ENCODE assay signal across 8 mouse cellular contexts in genomic region chr4:138325466-138326076, GRCm38 (mm10). TPM values are rescaled to one million over a fixed set of nuclear protein-coding genes. Genes with fewer than 3 reads are reported as not detected.
DNase-seq lines count a peak whose midpoint lies in the region; ATAC-seq lines count a peak whose summit lies in the region.

No protein-coding gene starts in this region.

- peak; percentile 98 to 99 for DNase-seq in adrenal gland, adult (ENCODE audit: inconsistent age in 2 of 2, low spot score in 1 of 2)
- peak; percentile 94 for DNase-seq in embryo, embryonic 10 days (ENCODE audit: low spot score)
- DNase-seq in gastrocnemius, postnatal 10 days = peak; percentile 98
- peak; percentile 78 to 96 for DNase-seq in left cerebral cortex, postnatal 10 days (ENCODE audit: extremely low spot score in 1 of 2, low spot score in 2 of 2)
- peak; percentile 83 for DNase-seq in right cerebral cortex, postnatal 14 days
- DNase-seq in urinary bladder, postnatal 25 days (ENCODE audit: low spot score) = peak; percentile 96

- ATAC-seq in inflammation-experienced regulatory T-cells, adult 6 months = peak; percentile 92
- peak; percentile 95 for ATAC-seq in megakaryocyte-erythroid progenitor cell, adult 5-6 weeks (replicated peaks; ENCODE audit: low FRiP score, low TSS enrichment, poor library complexity, severe bottlenecking)

- intact Hi-C loops in left cerebral cortex, postnatal 10 days (cut with DNase I) = loop anchor here (5.0 kb wide), 1 partner anchor 52 kb away; no protein-coding TSS in a partner anchor

RNA-seq across cellular contexts. Expression of gene Pink1, which starts 0.5 kb away (rescaled TPM):
- 100 to 1,000 TPM; 228 to 240 TPM for total RNA-seq in gastrocnemius, postnatal 10 days (2021)
- polyA plus RNA-seq in inflammation-experienced regulatory T-cells, adult 6 months (2017; shearing (Covaris generic)) = 10 to 100 TPM in 2 of 3 experiments, 1 to 10 TPM in 1; 6.0 to 24.7 (median 10.8) TPM
- total RNA-seq in left cerebral cortex, postnatal 10 days (2021) = 100 to 1,000 TPM; 148 to 152 TPM
- 21.8 and 27.8 TPM in 2 replicates for total RNA-seq in megakaryocyte-erythroid progenitor cell, adult 5-6 weeks (2014; fragmentation: Nextera tagmentation)
- total RNA-seq in megakaryocyte-erythroid progenitor cell, adult 5-6 weeks (2017) = 20.6 and 38.0 TPM in 2 replicates

RNA-seq across cellular contexts. Expression of gene Ddost, which starts 21.0 kb away (rescaled TPM):
- 10 to 100 TPM; 74.4 to 82.9 TPM for total RNA-seq in gastrocnemius, postnatal 10 days (2021)
- 100 to 1,000 TPM; 101 to 118 (median 104) TPM for polyA plus RNA-seq in inflammation-experienced regulatory T-cells, adult 6 months (2017; shearing (Covaris generic))
- 100 to 1,000 TPM; 112 to 114 TPM for total RNA-seq in left cerebral cortex, postnatal 10 days (2021)
- 113 and 127 TPM in 2 replicates for total RNA-seq in megakaryocyte-erythroid progenitor cell, adult 5-6 weeks (2014; fragmentation: Nextera tagmentation)
- 84.1 and 122 TPM in 2 replicates for total RNA-seq in megakaryocyte-erythroid progenitor cell, adult 5-6 weeks (2017)

RNA-seq across cellular contexts. Expression of gene Cda, which starts 42.2 kb away (rescaled TPM):
- 1 to 10 TPM; 2.5 to 2.8 TPM for total RNA-seq in gastrocnemius, postnatal 10 days (2021)
- polyA plus RNA-seq in inflammation-experienced regulatory T-cells, adult 6 months (2017; shearing (Covaris generic)) = not detected
- 1 to 10 TPM; 2.0 to 3.4 TPM for total RNA-seq in left cerebral cortex, postnatal 10 days (2021)
- total RNA-seq in megakaryocyte-erythroid progenitor cell, adult 5-6 weeks (2014; fragmentation: Nextera tagmentation) = 2.6 TPM in 1 of 2 replicates, not detected in the other
- total RNA-seq in megakaryocyte-erythroid progenitor cell, adult 5-6 weeks (2017) = not detected in 2 replicates

Comparison
In these comparisons a context has a peak if more than half of its experiments do, and no peak if none do; other contexts are left out.
1. Peak in every context shown above with its lines: DNase-seq and ATAC-seq.